Mouse (Mus musculus) A20 (cell line): ENCODE data around the gene Krt42.
"Not testable (repeated sequence)": the region's sequence is repeated elsewhere in the genome, so short reads cannot be mapped to it uniquely, and the experiment has no call there.

ENCODE experiments used
- DNase-seq: peaks from one replicate; pipeline ENCODE4 v3.0.0-alpha.2; 2011; ENCODE audit warnings: low read depth, low spot score

Krt42 gene

DNA sequence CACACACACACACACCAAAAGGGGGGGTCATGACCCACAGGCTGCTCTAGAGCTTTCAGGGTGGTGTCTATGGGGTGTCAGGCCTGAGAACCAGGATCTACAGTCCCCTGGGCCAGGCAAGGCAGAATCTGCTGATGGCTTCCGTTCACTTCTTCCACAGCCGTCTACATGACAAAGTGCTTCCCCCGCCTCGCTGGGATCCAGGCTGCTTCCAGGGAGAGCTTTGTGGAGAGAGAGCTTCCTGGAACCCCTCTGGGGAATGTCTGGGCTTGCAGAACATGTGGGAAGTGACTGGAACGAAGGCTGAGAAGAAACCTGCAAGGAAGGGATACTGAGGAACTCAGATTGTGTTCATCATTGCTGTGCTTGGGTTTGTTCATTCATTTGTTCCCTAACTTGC, 9.1 kb upstream of the Krt42 start:
- no peak for DNase-seq

DNA sequence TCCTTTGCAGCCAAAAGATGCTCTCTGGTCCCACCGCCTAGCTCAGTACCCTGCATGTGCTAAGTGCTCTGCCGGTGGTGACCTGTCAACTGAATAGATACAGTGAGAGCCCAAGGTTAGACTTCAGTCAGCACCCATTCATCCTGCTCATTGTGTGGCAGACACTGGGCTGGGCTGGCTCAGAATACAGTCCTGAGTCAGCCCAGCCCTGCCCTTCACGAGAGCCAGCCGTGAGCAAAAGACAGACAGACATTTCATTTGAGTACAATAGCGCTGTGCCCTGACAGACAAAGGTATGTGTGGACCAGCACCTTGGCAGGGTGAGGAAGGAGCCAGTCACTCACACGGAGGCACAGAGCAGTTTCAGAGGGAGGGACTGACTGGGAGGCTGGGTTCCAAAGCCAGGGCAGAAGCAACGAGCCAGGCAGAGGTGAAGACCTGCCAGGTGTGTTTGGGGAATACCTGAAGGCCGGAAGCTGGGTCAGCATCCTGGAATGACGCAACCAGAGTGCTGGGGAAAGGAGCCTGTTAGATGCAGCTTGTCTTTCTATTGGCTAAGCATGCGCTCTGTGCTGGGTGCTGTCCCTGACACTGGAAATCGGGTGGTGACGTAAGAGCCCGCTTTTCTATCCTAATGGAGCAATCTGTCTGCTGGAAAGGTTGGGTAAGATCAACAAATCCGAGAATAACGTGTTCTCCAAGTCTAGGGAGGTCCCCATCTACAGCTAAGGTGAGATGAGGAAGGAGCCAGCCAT, 8.2 kb upstream of the Krt42 start:
- no peak for DNase-seq

DNA sequence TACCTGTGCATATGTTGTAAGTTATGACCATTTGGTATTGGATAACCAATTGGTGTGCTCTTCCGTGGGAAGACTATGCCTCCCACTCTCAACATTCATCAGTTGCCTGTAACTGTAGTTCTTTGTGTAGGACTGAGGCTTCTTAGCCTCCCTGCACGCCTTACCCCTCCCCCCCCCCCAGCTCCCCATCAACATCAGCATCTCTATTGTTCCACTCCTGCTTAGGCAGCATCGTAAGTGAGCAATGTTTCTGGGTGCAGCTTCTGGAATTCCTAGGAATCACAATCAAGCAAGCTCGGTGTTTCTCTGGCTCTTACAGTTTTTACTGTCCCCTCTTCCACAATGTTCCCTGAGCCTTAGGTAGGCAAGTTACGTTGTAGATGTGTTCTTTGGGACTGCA, 5.8 kb upstream of the Krt42 start:
- no peak for DNase-seq

DNA sequence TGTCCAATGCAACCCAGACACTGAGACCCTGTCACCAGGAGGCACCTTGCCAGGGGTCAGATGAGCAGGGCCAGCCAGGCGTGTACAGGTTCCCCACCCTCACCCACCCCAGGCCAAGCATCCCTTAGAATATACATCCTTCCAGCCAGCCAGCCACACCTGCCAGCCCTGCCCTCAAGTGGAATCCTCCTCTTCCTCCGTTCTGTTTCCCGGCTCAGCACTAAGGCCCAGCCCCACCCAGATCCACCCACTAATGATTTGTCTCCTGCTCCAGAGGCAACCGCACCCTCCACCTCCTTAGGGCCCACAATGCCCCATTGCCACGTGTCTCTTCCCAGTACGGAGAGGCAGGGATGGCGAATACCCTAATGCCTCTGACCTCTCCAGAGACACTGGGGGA, 5.0 kb upstream of the Krt42 start:
- no peak for DNase-seq

DNA sequence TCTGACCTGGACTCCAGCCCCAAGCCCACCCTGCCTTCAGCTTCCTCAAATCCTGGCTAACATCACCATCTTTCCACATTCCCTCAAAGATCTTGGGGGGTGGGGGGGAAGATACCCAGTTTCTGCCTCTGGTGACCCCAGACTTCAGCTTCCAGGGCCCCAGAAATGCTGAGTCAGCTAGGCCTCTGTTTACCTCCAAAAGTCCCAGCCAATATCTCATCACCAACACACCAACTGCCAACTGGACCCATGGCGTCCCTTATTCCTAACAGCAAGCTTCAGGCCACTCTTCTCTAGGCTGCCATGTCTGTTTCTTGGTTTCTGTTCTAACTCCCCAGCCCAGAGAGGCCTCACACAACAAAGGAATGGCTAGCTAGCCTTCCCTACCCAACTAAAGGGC, 2.2 kb upstream of the Krt42 start:
- DNase-seq, result no peak

DNA sequence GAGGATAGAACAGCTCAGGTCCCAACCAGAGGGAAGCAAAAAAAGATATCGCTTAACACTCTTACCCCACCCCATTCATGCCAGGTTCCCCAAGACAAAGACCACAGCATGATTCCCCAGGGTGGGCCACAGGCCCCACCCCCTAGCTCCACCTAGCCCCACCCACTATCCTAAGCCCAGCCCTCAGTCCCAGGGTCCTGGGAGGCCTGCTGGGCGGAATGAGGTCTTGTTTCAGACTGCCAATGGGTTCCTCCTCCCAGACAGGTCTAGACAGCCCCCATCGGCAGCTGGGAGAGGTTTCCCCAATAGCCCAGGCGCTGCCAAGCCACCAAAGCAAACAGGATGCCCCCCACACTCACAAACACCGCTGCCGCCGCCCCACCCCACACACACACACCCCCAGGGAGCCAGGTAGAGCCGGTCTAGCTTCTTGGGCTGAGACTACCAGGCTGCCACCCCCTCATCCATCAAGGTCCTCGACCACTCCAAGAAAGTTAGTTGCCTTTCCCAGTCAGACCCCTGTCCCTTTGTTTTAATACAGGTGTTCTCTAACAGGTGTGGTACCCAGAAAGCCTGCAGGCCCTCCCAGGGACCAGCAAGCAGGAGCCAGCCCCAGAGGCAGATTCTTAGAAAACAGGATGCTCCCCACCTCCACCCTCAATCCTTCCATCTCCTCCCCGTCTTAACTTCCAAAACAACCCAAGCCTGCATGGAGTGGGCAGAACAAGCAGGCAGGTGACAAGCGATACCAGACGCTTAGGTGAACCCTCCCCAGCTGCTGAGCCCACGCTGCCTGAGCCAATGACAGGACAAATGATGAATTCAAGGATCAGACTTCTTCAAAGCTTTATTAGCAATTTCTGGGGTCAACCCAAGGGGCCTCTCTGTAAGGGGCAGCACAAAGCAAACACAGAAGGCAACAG, 7.4 kb downstream of the Krt42 start:
- no peak for DNase-seq

DNA sequence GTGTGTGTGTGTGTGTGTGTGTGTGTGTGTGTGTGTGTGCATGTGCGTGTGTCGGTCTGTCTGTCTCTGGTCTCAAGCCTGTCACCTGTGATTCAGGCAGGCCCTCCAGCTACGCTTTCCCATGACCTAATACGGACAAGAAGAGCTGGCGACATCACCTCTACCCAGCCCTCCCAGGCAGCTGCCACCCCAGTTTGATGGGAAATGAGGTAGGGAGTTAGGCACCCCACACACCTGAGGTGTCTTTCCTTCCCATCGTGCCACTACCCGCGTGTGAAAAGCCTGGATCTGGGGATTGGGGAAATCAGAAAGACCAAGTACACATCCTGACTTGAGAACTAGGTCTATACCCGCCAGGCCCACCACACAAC, 8.5 kb downstream of the Krt42 start:
- no peak for DNase-seq

DNA sequence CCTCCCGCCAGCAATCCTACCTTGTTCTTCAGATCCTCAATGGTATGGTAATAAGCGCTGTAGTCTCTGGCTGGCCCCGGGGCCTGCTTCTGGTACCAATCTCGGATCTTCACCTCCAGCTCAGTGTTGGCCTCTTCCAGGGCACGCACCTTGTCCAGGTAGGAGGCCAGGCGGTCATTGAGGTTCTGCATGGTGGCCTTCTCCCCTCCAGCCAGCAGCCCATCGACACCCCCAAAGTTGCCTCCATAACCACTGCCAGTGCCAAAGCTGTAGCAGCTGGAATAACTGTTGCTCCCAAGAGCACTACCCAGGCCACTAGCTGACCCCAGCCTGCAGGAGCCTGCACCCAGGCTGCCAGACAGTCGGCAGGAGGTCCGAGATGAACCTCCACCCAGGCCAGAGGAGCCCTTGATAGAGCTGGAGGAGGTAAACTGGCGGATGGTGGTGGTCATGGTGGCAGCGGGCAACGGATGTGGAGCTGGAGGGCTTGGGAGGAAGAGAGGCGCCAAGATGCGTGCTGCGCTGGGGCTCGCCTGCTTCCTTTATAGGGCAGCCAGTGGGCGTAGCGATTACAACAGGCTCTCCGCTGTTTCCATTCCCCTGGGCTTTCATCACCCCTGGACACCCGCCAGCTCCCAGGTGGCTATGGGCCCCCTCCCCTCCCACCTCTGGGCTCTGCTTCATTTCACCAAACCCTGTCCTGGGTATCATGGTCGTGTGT, 9.0 kb downstream of the Krt42 start, which contains the start of gene Krt17:
Gene Krt17, minus strand, starts transcription at position 516 of the 721 bp plus-strand sequence.
- DNase-seq, result no peak

DNA sequence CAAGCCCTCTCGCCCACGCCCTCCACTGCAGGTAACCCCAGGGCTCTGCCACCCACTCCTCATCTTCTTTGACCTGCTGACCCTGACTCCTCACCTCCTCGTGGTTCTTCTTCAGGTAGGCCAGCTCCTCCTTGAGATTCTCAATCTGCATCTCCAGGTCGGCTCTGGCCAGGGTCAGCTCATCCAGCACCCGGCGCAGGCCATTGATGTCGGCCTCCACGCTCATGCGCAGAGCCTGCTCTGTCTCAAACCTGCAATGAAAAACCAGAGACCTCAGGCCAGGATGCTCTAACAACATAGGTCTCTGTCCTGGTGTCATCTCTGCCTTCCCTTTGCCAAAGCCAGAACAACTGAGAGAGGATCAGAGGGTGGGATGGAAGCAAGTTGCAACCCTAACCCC, 10.6 kb downstream of the Krt42 start:
- no peak for DNase-seq

DNA sequence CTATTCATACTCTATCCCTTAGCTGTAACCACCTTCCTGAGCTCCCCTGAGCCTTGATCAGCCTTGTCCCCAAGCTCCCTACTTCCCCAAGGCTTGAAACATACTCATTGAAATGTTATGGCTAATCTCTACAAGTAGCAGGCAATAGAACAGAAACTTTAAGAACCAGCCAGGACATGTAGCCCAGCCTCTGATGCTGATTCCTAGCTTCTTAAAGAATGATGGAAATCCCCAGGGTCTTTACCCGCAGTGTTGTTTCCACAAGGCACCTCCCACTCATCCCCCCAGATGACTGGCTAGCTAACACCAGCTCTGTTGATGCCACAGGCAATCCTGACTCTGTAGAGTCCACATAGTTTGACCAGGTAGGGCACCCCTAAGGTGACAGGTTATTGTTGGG, 11.7 kb downstream of the Krt42 start:
- no peak for DNase-seq

DNA sequence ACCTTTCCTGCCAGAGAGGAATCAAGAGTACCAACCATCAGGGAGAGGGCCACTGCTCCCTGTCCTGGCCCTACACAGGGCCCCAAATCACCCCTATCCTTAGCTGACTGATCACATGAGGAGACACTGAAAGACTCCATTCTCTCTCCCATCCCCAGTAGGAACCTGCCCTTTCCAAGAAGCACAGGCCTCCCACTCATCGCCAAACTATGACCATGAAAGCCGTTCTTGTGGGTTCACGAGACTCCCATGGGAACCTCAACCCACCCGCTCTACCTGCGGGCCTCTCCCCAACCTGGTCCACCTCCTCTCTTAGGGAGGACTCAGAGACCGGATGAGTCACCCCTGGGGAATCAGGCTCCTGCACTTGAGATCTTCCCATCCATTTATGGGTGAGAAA, 14.2 kb downstream of the Krt42 start:
- DNase-seq, result no peak

DNA sequence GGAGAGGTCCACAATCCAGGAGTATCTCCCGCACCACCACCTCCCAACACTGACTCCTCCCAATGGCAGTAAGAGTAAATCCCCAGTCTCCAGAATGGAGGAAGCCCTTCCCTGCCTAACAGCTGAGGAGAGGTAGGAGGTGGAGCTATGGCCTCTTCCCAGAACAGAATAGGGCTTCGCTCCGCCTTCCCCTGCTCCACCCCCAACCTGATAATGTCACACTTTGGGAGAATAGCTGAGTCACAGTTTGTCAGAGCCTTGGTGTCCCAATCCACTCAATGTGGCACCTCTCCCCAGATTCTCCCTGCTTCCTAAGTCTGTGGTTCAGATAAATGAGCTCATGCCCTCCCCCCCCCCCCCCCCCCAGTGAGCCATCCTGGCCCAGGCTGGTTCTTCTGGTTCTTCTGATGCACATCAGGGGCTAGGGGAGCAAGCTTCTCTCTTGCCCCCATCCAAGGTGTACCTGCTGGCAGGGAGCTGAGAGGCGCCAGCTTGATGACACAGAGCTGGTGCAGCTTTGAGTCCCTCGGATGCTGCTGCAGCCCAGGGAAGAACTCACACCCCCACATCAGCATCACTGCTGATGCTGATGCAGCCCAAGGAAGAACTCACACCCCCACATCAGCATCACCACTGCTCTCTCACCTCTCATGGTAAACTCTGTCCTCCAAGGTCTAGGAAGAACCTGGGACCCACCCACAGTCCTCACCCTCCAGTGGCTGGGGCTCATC, 15.1 kb downstream of the Krt42 start:
- no peak for DNase-seq

DNA sequence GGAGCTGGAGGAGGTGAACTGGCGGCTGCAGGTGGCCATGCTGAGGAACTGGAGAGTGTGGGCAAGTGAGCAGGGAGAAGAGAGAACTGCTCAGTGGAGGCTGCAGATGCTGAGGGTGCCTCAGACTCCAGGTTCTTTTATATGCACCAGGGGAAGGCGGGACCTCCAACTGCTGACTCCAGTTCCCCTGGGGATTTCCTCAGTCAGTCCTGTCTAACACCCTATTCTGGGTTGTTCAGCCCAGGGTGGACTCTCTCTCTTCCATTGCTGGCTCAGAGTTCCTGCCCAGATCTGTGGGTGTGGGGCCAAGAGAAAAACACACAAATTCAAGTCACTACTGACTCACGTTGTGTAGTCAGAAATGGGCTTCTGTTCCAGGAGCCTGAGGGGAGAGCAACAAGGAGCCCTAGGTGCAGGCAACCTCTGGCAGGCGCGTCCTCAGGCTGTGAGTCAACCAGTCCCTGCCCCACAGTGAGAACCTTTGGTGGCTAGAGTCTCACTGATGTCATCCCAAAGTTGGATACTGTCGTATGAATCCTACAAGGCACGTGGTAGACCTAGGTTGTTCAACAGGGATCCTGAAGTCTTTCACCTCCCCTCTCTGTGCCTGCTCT, 20.7 kb downstream of the Krt42 start, which contains the start of gene Krt16:
Gene Krt16, minus strand, starts transcription at position 51 of the 614 bp plus-strand sequence.
- no peak for DNase-seq

DNA sequence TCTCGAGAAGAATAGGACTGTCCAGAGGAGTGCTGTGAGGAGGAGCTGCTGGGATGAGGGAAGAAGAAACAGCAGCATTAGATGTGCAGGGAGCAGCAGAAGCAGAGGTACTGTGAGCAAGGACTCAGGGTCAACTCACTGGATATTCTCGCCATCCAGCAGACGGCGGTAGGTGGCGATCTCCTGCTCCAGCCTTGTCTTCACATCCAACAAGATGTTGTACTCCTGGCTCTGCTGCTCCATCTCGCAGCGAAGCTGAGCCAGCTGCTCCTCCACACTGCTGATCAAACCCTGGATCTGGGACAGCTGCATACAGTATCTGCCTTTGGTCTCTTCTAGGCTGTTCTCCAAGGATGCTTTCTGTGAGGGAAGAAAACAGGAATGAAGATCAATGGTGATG, 23.2 kb downstream of the Krt42 start:
- not testable (repeated sequence) for DNase-seq

DNA sequence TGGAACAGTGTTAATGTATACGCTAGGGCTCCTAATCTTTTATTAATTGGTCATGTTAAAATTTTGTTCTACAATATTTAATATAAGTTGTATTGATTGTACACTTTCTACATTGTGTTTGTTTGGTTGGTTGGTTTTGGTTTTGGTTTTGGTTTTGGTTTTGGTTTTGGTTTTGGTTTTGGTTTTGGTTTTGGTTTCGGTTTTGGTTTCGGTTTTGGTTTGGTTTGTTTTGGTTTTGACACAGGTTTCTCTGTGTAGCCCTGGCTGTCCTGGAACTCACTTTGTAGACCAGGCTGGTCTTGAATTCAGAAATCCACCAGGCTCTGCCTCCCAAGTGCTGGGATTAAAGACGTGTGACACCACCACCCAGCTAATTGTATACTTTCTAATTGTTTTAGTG, 29.4 kb downstream of the Krt42 start:
- DNase-seq, result not testable (repeated sequence)

DNA sequence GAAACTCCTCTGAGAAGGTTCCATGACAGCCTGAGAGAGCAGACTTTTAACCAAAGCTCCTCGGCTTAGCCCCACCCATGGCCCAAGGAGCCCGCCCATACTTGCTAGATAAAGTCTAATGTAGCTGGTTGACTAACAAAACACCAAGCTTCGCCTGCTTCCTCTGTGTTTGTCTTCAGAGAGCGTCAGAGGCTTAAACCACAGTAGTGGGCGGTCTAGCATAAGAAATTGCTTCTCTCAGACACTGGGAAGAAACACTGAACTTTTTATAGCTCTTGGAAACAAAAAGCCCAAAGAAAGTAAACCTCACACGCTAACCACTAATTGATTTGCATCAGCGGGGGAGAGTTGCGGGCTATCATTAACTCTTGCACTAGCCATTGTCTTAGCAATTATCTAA, 47.9 kb downstream of the Krt42 start:
- DNase-seq, result no peak

DNA sequence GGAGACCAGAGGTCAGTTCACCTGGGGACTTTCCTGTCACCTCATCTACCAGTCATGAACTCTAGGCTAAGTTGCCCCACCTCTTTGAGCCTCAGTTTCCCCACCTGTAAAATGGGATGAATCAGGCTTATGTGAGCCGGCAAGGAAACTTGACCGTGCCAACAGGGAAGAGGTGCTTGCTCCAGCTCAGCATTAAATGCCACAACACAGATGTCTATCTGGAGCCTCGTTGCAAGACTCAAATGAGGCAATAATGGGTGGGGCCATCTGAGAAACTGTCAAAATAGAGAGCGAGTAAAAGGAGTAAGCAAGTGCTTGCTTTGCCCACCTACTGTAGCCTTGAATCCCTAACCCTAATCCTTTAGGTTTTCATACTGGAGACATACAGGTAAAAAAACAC, 50.4 kb downstream of the Krt42 start:
- no peak for DNase-seq
